Mouse (Mus musculus): ENCODE measurements around the gene Tmcc2.

The Tmcc2 gene

DNA sequence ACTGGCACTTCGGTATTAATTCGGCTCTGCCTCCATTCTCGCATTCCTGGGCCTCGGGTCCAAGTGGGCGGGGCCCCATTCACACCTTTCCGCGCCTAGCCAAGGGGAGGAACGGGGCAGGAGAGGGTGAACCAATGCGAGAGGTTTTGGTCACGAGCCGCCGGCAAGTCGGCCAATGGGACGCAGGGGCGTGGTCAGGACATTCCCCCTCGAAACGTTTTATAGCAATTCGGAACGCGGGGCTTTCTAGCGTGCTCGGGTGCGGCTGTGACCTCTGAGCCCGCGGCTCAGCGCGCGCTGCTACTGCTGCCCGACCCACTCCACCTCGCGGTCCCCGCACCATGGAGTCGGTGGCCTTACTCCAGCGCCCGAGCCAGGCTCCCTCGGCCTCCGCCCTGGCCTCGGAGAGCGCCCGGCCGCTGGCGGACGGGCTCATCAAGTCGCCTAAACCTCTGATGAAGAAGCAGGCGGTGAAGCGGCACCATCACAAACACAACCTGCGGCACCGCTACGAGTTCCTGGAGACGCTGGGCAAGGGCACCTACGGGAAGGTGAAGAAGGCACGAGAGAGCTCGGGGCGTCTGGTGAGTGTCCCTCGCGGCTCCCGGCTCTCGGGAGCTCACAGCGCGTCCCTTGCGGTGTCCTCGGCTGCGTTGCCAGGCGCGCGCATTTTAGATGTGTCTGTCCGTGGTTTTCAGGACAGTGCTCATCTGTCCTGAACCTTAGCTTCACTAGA lies 75.0 kb downstream of the Tmcc2 start, which contains the start of gene Nuak2:
Gene Nuak2, plus strand, starts transcription at position 238 of the 736 bp plus-strand sequence.
- DNase-seq (ENCODE audit: low spot score) = peak; percentile 94

DNA sequence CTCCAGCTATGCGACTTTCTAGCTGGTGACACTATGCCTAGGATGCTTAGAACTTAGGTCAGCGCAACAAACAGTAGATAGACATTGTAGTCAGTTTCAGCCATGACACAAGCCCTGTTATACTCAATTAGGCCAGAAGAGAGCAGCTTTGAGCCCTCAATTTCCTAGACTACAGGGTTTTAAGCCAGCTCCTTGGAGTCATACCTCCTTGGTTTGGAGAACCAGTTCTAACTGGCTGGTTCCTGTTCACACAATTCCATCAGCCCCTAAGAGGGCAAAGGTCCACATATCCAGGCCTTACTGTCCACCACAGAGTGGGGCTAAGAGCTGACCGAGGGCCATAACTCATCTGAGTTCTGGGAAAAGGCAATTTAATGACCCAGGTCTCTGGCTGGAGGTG lies 78.4 kb downstream of the Tmcc2 start:
- DNase-seq (ENCODE audit: low spot score) = peak; percentile 89

DNA sequence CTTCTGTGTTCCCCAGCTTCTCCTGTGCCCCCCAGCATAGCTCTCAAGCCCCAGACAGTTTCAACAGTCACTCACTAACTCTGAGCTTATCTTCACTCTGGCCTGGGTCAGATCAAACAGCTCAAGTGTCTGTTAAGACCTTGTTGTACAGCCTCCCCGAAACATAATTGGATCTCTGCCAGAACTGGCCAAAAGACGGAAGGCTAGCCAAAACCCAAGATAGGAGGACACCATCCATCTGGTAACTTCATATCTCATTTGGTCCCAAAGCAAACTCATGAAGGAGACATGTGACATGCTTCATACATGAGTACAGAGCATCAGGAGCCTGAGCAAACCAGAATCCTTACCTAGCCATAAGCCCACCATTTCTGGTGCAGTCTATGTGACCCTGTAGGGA lies 79.0 kb downstream of the Tmcc2 start:
- DNase-seq (ENCODE audit: low spot score) = no peak

DNA sequence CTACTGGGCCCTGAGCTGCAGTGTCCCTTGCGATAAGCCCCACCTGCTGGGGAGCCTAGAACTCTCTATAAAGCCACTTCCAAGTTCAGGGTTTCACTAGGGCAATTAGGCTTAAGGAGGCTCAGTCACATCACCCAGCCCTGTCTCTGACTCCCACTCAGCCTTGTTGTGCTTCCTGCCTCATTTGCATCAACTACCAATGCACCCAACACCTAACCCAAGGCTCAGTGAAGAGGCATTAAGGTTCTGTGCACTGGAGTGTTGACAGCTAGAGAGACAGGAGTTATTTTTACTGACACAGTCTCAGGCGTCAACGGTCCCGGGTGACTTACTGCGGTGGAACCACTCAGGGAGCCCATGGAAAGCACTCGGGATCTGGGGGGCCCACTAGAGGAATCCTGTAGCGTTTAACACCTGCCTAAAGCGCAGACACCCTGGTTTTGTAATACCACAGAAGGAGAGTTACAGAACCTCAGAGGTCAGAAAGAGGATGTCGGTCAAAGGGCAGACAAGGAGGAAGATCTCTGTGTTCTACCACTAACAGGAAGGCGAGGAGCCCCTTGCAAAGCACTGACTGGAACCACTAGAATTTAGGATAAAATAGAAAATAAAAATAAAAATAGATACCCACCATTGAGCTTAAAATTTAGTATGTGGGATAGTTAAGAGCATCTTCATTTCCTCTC lies 79.8 kb downstream of the Tmcc2 start:
- no peak for DNase-seq (ENCODE audit: low spot score)

DNA sequence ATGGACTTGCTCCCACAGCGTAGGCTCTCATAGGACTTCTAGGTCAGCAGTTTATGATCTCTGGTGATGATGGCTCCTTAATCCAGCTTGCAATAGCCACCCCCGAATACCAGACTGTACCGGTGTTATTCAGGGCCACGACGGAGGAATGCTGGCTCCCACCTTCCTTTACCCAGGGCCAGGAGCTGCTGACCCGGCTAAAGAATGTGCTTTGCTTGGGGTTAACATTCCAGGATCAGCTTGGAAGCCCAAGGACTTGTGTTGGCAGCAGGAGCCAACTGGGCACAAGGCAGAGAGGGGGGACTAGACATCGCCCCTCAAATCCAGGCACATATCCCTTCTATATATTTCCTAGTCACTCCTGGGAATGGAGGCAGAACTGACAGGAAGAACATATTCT lies 80.3 kb downstream of the Tmcc2 start:
- DNase-seq (ENCODE audit: low spot score) = no peak

DNA sequence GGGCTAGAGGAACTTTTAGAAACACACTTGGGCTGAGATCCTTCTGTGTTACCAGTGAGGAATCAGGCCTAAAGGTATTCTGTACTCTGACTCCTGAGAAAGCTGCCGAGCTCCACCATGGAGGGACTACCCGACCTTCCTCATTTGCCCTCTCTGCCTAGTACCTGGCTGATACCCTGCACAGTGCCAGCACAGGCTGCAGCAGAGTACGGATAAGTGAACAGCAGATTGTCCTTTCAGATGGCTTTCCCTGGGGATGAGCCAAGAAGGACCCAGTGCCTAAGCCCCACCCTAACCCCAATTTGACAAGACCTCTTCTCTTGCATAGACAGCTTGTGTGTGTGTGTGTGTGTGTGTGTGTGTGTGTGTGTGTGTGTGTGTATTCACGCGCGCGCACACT lies 82.4 kb downstream of the Tmcc2 start:
- DNase-seq (ENCODE audit: low spot score) = no peak

DNA sequence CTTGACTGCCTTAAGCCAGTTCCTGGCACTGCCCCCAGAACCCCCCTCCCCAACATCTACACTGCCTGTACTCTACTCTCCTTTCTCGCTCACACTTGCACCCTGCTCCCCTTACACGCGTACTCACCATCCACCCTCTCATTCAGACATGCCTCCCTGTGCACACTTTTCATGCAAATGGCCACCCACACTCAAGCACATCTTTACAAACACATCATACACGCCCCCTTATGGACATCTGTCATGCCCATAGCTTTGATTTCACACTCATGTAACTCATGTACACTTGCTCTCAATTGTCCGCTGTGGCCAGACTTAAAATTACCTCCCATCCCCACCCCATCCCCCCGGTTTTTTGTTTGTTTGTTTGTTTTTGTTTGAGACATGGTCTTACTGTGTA lies 83.1 kb downstream of the Tmcc2 start:
- DNase-seq (ENCODE audit: low spot score) = no peak

DNA sequence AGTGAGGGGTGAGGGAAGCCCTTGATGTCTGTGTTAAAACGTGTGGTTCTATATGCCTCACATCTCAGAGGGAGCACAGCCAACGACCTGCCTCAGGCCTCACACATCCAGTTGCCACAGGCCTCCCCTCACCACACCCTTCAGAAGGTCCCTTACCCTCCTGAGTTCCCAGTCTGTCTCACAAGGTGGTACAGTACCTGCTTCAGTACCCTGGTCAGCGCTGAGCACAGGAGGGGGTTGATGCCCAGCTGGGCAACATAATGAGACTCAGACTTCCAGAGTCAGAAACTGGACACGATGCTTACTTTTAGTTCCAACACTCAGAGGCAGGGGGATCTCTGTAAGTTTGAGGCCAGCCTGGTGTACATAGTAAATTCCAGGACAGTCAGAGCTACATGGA lies 84.3 kb downstream of the Tmcc2 start:
- DNase-seq (ENCODE audit: low spot score) = no peak

Data from retina, embryonic 14.5 days (tissue).